Mouse (Mus musculus) gonadal fat pad, adult 2 months (tissue): Measurements from ENCODE around the gene Gm13289. TPM values are rescaled to one million over a fixed set of nuclear protein-coding genes. Genes with fewer than 3 reads are reported as not detected.
A peak's percentile ranks its signal among the peaks of the same experiment; 100 is the strongest.
"Not testable (repeated sequence)": the region's sequence is repeated elsewhere in the genome, so short reads cannot be mapped to it uniquely, and the experiment has no call there.

ENCODE experiments used
- DNase-seq: peaks from one replicate; pipeline ENCODE4 v3.0.0-alpha.2; 2012; ENCODE audit warnings: low read depth
- polyA plus RNA-seq: library from polyadenylated mRNA; depleted of rRNA; stranded (reverse); fragments of >200 nt; gene quantifications from 2 replicates; pipeline ENCODE4 v1.2.3, GENCODE M21; 2012; rRNA removed

The Gm13289 gene
- not detected in 2 replicates for polyA plus RNA-seq

DNA sequence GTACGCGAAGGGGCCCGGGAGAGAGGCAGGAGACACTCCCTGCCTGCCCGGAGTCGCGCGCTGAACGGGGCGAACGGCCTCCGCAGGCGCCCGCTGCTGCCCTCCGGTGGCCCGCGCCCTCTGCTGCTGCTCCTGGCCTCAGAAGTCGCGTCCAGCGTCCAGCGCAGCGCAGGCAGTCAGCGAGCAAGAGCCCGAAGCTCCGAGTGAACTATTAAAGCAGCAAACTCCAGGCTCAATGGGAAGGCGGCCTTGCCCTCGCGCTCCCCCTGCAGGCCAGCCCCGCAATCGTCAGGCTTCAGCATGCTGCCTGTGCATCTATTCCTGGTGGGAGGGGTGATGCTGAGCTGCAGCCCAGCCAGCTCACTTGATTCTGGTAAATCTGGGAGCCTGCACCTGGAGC lies at the start of gene Gm13289:
Gene Gm13289 (plus strand): TSS at position 301 of the 400 bp plus-strand sequence.
- not testable (repeated sequence) for DNase-seq

DNA sequence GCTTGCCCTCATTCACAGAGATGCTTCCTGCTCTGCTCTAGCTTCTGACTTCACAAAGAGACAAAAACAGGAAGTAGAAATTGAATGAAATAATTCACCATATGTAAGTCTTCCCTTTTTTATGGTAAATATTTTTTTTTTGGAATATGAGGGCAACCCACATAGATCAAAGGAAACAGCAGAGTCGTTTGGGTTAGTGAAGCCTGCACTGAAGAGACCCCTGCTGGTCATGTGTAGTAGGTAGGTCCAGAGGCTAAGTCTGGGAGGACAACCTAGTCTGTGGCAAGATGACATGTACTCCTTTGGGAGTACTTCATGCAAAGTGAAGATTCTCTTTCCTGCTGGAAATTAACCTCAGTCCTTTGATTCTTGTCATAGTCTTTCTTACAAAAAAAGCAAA lies 49.4 kb upstream of the Gm13289 start:
- DNase-seq: no peak

GRCm38 (mm10) chr4:88738480-88738879 lies 38.2 kb upstream of the Gm13289 start:
- DNase-seq: no peak

DNA sequence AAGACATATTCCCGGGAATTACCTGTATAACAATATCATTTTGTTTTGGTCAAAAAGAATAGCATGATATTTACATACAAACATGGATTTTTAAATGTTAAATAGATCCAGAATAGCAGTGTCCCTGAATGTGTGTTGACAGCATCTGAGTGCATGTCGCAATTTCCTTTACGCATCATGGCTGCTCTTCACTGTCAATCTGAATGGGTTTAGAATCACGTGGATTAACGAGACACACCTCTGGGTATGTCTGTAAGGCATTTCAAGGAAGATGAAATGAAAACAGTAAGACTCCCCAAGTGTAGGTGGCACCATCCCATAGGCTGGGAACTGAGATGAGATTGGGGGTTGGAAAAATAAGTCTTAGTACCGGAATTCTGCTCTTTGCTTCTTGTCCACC lies 37.7 kb upstream of the Gm13289 start:
- no peak for DNase-seq

- no peak for DNase-seq
These were observed 35.3 kb upstream of the Gm13289 start for GRCm38 (mm10) chr4:88741426-88741825.

DNA sequence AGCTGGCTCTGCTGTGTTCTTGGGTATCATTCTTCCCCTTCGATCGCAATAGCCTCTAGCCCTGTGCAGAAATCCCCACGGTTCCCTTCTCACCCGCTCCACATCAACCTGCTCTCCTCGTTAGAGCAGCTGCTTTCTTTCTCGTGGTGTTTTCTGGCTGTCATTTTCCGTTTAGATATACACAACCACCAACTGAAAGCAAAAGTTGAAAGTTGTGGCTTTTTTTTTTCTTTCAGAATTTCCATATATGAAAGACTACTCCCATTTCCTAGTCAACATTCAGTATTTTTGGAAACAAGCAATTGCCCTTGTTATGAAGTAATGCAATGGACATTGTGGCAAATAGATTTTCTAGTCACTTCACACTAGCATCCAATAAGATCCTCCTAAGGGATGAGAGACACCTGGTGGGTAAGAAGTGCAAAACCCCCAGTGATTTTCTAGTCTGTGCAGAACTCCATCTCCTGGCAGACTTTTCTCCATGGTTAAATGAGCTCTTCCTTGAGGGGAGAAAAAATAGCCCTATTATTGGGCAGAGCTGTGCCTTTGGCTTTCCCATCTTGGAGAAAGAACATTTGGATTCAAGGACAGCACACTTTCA lies 33.9 kb upstream of the Gm13289 start:
- no peak for DNase-seq

GRCm38 (mm10) chr4:88744207-88744606 lies 32.5 kb upstream of the Gm13289 start:
- no peak for DNase-seq

- DNase-seq: no peak
These were observed 26.8 kb upstream of the Gm13289 start for GRCm38 (mm10) chr4:88749926-88750325.

DNA sequence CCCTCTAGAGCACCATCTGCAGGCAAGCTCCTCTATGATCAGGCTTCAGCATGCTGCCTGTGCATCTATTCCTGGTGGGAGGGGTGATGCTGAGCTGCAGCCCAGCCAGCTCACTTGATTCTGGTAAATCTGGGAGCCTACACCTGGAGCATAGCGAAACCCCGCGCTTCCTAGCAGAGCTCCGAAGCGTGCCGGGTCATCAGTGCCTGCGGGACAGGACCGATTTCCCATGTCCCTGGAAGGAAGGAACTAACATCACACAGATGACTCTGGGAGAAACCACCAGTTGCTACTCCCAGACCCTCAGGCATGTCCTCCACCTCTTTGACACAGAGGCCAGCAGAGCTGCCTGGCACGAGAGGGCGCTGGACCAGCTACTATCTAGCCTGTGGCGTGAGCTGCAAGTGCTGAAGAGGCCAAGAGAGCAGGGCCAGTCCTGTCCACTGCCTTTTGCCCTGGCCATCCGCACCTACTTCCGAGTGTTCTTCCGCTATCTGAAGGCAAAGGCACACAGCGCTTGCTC lies 21.8 kb upstream of the Gm13289 start, which contains the start of gene Gm13271:
Gene Gm13271 (plus strand): TSS at position 51 of the 523 bp plus-strand sequence.
- not testable (repeated sequence) for DNase-seq

DNA sequence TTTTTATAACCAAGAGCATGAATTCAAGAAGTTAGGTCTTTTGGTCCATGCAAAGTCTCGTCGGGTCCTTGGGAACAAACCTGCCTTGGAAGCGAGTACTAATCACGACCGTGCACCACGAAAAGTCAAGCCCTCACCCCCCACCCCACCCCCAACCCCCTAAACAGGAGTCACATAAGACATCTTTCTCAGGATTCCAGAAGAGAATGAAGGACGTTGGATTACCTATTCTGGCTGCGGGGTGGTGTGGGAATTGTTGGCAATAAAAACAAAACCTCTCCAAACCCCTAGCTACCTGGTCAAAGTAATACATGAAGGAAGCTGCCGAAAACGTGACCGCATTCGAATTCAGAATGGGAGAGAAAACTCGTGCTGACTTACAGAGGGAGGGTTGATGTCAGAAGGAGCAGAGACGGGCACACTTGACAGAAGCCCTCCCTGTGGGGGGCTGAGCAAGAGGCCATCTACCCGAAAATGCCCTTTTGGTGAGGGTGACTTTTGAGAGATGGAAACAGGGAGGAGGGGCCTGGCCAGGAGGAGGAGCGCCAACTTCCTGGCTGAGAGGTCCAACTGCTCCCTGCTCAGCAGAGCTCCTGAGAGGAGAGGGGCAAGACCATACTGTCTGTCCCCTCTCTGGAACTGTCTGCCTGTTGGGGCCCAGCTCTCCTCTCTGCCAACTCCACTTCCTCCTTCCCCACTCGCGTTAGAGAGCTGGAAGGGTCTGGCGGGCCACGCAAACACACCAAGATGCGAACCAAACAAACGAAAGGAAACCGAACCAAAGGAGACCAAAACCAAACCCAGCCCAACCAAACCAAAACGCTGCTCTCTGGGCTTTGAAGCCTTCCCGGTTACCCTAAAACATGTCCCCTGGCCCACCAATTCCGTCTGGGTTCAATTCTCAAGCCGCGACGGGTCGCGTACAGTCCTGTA lies 19.9 kb upstream of the Gm13289 start:
- not testable (repeated sequence) for DNase-seq

GRCm38 (mm10) chr4:88757628-88758031 lies 19.1 kb upstream of the Gm13289 start:
- DNase-seq: peak; percentile 28

DNA sequence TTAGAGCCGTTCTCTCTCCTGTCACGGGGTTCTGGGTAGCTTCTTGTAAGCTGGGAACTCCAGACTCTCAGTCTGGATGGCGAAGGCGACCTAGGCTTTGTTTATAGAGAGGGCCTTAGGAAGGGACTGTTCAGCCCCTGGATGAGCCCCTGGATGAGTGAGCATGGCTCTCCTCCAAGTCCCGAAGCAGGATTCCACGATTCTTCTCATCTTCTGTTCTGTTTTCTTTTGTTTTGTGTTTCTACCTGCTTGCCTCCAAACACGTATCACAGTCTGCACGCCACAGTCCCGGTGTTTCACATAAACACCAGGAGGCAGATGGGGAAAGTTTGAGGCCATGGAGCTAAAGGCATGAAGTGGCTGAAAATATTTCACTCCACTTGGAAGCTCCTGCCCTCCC lies 18.0 kb upstream of the Gm13289 start:
- not testable (repeated sequence) for DNase-seq

DNA sequence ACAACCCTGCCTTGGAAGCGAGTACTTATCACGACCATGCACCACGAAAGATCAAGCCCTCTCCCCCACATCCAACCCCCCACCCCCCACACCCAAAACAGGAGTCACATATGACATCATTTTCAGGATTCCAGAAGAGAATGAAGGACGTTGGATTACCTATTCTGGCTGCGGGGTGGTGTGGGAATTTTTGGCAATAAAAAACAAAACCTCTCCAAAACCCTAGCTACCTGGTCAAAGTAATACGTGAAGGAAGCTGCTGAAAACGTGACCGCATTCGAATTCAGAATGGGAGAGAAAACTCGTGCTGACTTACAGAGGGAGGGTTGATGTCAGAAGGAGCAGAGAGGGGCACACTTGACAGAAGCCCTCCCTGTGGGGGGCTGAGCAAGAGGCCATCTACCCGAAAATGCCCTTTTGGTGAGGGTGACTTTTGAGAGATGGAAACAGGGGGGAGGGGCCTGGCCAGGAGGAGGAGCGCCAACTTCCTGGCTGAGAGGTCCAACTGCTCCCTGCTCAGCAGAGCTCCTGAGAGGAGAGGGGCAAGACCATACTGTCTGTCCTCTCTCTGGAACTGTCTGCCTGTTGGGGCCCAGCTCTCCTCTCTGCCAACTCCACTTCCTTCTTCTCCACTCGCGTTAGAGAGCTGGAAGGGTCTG lies 17.0 kb upstream of the Gm13289 start, which contains the start of gene Gm13283:
Gene Gm13283 (plus strand): TSS at position 510 of the 659 bp plus-strand sequence.
- not testable (repeated sequence) for DNase-seq

GRCm38 (mm10) chr4:88760431-88760830 lies 16.3 kb upstream of the Gm13289 start:
- DNase-seq: not testable (repeated sequence)

GRCm38 (mm10) chr4:88761776-88762175 lies 14.9 kb upstream of the Gm13289 start:
- DNase-seq: not testable (repeated sequence)

DNA sequence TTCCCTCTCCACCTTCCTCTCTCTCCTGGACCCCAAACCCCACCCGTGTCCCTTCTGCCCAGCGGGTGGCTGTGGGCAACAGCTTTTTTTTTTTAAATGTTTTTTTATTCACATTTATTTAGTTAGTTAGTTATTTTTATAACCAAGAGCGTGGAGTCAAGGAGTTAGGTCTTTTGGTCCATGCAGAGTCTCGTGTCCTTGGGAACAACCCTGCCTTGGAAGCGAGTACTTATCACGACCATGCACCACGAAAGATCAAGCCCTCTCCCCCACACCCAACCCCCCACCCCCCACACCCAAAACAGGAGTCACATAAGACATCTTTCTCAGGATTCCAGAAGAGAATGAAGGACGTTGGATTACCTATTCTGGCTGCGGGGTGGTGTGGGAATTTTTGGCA lies 14.4 kb upstream of the Gm13289 start:
- not testable (repeated sequence) for DNase-seq

- not testable (repeated sequence) for DNase-seq
These were observed 13.2 kb upstream of the Gm13289 start for GRCm38 (mm10) chr4:88763384-88764018.

GRCm38 (mm10) chr4:88773534-88773933 lies 3.2 kb upstream of the Gm13289 start, which contains the start of gene Gm13290:
TSS of gene Gm13290 (plus strand) at chr4:88773834.
- not testable (repeated sequence) for DNase-seq

- DNase-seq: not testable (repeated sequence)
These were observed 2.8 kb downstream of the Gm13289 start, which contains the start of gene Gm13272 for GRCm38 (mm10) chr4:88779550-88779949. TSS of gene Gm13272 (plus strand) at chr4:88779850.

DNA sequence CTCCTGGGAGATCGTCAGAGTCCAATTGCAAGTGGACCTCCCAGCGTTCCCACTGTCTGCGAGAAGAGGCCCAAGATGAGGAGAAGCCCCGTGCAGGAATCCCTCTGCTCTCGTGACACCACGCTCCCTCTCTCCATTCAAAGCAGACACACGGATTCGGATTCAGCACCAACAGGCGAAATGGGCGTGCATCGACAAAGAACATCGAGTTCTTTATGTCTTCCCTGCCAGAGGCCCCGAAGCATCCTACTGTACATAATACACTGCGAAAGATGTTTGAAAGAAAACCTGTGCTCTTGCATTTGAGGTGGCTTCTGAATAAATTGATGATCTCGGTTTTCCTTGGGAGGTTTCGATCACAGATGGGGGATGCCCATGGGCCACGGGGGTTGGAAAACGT lies 3.6 kb downstream of the Gm13289 start:
- DNase-seq: not testable (repeated sequence)

DNA sequence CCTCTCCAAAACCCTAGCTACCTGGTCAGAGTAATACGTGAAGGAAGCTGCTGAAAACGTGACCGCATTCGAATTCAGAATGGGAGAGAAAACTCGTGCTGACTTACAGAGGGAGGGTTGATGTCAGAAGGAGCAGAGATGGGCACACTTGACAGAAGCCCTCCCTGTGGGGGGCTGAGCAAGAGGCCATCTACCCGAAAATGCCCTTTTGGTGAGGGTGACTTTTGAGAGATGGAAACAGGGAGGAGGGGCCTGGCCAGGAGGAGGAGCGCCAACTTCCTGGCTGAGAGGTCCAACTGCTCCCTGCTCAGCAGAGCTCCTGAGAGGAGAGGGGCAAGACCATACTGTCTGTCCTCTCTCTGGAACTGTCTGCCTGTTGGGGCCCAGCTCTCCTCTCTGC lies 5.1 kb downstream of the Gm13289 start, which contains the start of gene Ifnz:
Gene Ifnz (plus strand): TSS at position 301 of the 400 bp plus-strand sequence.
- DNase-seq: not testable (repeated sequence)
